Mouse (Mus musculus) thymus, postnatal 10 days (tissue): ENCODE data around the gene Slc12a4.
A peak's percentile ranks its signal among the peaks of the same experiment; 100 is the strongest.
"Not testable (repeated sequence)": the region's sequence is repeated elsewhere in the genome, so short reads cannot be mapped to it uniquely, and the experiment has no call there.

ENCODE experiments used
- DNase-seq, 2 experiments: peaks; one replicate each; pipeline ENCODE4 v3.0.0; 2021; ENCODE audit warnings: low spot score in 2 of 2

The Slc12a4 gene

DNA sequence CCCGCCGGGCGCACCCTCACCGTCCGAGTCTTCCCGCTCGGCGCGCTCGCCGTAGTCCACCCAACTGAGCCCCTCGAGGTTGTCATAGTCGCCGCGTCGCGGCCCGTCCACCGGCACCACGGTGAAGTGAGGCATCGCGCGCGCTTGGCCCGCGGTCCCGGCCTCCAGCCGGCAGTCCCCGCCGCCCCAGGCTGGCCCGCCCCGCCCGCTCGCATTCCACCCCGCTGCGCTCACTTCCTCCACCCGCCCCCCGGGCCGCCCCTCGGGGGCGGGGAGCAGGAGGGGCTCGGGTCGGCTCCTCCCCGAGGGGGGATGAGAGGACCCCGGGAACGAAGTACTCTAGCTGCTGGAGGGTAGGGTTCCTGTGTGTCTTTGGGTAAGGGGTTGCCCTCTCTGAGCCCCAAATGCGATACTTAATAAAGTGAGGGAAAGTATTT is at the start of gene Slc12a4:
Gene Slc12a4 (minus strand): TSS at position 193 of the 437 bp plus-strand sequence.
- peak; percentile 79 to 87 for DNase-seq

DNA sequence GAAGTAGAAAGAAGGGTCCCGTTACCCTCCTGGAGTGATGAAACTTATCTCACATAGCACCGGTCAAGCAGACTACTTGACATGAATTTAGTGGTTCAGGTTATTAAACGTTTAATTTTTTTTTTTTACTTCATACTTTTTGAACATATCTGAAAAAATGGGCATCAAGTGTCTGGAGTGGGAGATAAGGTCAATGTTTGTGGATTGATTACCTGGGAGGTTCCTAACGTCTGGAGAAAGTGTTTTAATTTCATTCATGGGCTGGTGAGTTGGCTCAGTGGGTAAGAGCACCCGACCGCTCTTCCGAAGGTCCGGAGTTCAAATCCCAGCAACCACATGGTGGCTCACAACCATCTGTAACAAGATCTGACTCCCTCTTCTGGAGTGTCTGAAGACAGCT is 46.3 kb upstream of the Slc12a4 start:
- DNase-seq: not testable (repeated sequence)

DNA sequence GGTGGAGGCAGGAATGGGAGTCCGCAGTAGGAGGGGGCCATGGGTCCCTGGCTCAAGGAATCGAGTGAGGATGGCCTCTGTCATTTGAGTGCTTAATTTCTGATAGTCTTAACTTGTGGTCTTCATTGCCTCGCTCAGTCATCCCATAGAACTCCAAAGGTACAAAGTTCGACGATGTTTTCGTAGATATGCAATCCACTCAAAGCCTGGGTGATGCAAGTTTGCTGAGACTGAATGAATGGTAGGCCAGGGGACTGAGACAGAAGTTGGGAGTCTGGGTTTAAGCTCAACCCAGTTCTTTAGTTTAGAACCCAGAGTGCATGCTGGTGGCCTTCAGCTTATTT is 45.7 kb upstream of the Slc12a4 start, which contains the start of gene Ddx28:
Gene Ddx28 (minus strand): TSS at position 240 of the 344 bp plus-strand sequence.
- DNase-seq: no peak

DNA sequence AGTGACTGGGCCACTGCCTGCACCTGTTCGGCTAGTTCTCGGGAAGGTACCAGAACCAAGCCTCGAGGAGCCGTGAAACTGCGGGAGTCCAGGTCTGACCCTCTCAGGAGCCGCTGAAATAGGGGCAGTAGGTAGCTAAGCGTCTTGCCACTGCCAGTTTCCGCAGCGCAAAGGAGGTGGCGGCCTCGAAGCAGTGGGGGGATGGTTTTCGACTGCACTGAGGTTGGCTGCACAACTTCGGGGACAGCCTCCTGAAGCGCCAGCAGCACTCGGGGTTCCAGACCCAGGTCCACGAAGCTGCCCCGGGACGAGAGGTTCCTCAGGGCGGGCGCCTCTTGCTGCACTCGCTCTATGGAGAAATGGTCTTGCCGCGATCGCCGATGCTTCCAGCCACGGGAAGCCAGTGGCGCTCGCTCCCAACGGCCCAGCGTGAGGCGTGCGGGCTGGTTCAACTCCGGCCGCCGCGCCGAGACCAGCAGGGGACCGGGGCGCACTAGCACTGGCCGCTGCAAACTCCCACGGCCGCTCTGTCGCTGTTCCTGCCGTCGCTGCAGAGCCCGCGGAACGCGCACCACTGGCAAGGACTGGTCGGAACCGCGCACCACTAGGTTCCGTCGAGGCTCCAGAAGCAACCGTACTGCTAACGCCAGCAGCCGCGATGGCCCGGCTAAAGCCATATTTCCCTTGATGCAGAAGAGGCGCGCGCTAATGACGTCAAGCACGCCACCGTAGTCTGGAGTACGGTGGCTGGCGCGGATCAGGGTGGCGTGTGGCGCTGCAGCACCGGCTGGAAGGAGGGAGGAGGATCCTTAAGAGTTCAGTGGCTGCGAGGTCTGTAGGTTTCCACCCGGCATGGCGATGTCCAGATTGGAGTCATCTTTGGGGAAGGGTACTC is 45.1 kb upstream of the Slc12a4 start:
- peak; percentile 79 to 89 for DNase-seq

DNA sequence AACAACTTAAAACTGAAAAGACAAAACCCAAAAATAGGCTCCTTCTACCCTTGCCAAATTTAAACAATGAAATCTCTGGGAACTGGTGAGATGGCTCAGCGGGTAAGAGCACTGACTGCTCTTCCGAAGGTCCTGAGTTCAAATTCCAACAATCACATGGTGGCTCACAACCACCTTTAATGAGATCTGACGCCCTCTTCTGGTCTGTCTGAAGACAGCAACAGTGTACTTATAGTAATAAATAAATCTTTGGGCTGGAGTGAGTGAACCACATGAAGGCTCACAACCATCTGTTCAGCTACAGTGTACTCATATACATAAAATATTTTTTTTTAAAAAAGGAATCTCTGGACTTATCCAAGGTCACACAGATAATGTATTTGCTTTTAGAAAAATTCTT is 42.0 kb upstream of the Slc12a4 start:
- not testable (repeated sequence) for DNase-seq

DNA sequence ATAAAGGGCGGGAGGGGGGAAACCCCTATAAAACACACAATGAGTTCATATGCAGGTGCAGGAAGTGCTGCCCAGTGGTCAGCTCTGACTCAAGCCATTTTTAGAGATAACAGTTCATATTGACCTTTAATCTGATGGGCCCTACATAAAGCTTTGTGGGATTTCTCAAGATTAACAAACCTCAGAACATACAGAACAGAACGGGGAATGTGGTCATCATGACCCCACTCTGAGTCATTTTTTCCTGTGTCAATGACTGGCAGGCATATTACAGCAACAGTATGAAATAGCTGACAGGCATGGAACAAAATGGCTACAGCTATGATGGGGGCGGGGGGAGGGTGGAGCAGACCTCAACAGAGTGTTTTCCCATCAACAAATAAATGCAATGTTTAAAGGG is 41.2 kb upstream of the Slc12a4 start:
- no peak for DNase-seq

DNA sequence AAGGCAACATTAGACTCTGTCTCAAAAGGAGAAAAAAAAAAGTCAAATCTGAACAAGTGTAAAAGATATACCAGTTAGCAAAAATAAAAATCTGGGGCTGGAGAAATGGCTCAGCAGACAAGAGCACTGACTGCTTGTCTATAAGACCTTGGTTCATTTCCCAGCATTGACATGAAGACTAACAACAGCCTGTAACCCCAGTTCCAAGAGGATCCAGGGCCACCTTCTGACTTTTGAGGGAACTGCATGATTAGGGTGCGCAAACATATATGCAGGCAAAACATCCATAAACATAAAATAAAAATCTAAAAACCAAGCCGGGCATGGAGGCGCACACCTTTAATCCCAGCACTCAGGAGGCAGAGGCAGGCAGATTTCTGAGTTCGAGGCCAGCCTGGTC is 40.5 kb upstream of the Slc12a4 start:
- no peak for DNase-seq

DNA sequence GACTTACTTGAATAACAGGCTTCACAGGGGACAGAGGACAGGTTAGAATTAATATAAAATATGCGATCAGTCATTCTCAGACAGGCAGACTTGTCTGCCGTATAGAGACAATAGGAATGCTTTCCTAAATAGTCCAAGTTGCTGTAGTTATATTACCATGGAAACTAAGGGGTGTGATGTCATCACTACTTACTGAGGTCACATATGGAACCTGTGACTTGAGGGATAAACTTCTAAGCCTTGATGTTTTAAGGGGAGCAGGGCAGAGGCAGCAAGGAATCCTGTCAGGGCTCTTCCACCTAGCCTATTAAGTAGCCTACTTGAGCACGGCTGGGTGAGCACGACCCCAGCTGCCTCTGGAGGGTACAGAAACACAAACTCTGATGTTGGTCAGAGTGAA is 40.0 kb upstream of the Slc12a4 start, which contains the start of gene Dpep2nb:
Gene Dpep2nb (minus strand): TSS at position 101 of the 400 bp plus-strand sequence.
- DNase-seq: no peak

DNA sequence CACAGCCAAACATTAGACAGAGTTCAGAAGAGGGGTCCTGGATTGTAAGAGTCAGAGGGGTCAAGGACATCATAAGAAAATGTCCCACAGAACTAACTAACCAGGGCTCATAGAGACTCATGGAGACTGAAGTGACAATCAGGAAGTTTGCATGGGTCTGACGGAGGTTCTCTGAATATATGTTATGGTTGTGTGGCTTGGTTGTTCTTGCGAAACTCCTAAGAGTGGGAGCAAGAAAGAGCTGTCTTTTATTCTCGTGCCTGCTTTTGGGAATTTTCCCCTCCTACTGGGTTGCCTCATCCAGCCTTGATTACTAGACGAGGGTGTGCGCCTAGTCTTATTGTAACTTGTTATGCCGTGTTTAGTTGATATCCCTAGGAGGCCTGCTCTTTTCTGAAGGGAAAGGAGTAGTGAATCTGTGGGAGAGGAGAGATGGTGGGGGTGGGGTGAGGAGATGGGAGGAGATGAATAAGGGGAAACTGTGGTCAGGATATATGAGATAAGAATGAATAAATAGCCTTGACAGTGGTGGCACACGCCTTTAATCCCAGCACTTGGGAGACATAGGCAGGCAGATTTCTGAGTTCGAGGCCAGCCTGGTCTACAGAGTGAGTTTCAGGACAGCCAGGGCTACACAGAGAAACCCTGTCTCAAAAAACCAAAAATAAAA is 38.8 kb upstream of the Slc12a4 start:
- DNase-seq: no peak

DNA sequence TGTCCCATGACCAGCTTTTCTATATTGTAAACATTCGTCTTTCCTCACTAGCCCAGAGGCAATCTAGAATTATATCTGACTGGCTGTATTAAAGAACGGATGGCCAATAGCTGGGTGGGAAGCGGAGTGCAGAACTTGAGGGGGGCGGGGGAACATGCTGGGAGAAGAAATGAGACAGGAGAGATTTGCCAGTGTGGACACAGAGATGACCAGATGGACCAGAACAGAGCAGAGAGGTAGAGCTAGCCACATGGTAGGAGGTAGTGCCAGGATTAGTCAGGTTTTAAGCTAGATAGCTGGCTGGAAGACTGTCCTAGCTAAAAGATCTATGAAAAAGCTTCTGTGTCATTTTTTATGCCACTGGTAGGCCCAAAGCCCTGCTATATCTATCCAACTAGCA is 36.0 kb upstream of the Slc12a4 start:
- DNase-seq: no peak

DNA sequence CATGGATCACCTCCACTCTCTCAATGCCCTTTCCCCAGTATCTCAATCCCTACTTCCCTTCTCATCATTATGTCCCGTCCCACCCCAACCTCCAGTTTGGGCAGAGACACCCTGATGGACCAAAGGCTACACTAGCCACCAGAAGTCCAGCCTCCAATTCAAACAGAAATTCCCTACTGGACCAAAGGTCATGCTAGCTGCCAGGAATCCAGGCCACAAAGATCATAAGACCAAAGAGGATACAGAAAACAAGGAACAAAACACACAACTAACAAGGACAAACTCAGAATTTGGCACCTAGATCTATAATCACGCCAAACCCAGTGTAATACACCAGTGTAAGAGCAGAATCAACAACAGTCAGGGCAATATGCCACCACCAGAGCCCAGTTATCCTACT is 33.1 kb upstream of the Slc12a4 start:
- DNase-seq: no peak

DNA sequence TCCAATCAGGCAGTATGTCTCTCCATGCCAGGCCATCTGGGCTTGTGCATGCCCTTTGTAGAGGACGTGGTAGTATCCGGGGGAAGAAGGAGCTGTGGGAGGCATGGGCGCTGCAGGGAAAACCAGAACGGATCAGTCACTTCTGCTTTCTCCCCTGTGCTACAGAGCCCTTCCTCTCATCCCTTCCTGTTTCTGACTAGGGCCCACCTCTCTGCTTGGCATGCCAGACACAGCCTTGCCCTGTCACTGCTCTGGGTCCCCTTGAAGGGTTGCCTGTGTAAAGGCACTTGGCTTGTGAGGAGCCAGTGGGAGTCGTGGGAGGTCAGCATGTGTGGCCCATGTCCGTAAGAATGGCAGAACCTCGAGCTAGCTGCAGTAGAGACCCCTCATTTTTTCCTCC is 30.5 kb upstream of the Slc12a4 start:
- no peak for DNase-seq

DNA sequence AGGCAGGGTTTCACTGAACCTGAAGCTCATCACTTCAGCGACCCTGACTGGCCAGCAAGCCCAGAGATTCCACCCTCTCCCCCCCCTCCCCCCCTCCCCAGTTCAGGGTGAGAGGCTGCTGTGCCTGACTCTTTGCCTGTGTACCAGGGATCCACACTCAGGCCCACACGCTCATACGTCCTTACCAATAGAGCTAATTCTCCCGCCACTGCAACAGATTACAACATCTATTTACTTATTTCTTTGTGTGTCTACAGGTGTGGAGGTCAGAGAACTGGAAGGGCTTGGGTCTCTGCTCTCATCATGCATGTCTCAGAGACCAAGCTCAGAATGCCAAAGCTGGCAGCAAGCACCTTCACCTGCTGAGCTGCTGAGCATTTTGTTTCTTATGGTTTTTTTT is 27.3 kb upstream of the Slc12a4 start:
- DNase-seq: no peak

DNA sequence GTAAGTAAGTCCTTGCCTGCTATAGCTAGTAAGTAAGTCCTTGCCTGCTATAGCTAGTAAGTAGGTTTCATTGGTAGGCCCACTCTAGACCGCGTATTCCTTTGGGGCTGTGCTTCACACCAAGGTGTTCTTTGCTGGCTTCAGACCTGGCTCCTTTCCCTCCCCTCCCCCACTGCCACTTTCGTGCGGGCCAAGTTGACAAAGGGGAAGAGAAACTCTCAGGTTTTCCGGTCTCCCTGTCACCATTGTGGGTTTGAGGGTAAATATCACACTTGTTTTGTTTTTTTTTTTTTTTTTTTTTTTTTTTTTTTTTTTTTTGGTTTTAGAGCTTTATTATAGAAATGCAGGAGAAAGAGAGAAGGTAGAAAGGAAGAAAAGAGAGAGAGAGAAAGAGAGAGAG is 26.6 kb upstream of the Slc12a4 start:
- peak; percentile 77 to 84 for DNase-seq

DNA sequence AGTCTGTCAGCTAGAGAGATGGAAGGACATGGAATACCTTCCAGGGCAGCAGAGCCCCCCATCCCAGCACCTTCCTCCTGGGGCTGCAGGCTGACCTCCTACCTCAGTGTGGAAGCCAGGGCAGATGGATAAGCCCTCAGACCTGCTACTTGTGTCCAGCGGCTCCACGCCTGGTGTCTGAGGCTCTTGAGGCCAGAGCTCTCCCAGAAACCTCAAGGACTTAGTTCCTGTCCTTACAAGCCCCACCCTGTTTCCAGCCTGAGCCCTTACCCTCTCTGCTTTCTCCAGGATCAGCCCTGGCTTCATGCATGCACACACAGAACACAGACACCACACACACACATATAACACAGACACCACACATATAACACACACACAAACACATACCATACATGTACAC is 25.6 kb upstream of the Slc12a4 start:
- DNase-seq: no peak

DNA sequence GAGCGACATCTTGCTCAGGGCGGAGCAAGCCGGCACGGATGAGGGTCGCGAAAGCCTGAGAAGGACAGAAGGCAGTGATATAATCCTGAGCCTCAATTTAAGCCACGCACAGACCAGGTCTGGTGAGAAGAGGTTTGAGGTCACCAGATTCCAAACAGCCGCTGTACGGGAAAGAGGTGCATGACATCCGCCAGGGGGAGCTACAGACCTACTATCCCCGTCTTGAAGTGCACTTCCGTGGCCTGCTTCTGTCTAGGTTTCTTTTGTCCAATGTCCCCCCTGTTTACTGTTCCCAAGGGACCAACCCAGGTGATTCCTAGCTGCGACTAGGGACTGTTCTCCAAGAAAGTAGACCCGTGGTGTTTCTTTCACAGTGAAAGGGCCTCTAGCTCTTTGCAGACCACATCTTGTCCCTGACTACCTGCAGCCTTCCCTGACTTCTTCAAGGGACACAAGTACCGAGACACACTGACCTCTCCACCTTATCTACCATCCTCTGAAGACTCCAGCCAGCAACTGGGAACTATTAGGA is 25.0 kb upstream of the Slc12a4 start, which contains the start of gene Dus2:
Gene Dus2 (plus strand): TSS at position 482 of the 532 bp plus-strand sequence.
- peak; percentile 75 to 95 for DNase-seq

DNA sequence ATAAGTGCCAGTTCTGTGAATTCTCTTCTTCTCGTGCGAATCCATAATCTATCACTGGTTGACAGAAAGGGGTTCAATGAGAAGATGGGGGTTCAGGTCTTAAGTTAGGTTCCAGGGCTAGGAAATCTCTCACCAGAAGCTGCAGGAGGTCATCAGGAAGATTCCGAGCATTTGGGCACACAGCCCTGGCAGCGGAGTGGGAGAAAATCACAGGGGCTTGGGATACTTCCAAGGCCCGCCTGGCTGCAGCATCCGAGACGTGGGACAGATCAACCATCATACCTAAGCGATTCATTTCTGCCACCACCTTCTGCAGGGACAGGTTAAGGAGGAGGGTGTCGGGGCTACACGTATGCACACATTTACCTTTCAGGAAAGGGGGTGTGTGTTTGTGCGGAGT is 22.6 kb upstream of the Slc12a4 start:
- DNase-seq: no peak

DNA sequence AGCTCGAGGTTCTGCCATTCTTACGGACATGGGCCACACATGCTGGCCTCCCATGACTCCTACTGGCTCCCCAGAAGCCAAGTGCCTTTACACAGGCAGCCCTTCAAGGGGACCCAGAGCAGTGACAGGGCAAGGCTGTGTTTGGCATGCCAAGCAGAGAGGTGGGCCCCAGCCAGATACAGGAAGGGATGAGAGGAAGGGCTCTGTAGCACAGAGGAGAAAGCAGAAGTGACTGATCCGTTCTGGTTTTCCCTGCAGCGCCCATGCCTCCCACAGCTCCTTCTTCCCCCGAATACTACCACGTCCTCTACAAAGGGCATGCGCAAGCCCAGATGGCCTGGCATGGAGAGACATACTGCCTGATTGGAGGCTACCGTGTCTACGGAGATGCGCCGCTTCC is 17.5 kb upstream of the Slc12a4 start:
- not testable (repeated sequence) for DNase-seq

DNA sequence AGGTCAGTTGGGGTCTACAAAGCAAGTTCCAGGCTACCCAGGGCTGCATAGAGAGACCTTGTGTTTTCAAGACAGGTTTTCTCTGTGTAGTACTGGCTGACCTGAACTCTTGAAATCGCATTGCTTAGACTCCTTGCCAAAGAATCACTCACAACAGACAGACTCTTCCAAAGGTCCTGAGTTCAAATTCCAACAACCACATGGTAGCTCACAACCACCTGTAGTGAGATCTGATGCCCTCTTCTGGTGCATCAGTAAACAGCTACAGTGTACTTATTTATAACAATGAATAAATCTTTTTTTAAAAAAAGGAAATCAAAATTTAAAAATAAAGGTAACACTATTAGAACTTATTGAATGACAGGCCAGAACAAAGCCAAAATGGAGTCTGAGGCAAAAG is 15.2 kb upstream of the Slc12a4 start:
- no peak for DNase-seq

DNA sequence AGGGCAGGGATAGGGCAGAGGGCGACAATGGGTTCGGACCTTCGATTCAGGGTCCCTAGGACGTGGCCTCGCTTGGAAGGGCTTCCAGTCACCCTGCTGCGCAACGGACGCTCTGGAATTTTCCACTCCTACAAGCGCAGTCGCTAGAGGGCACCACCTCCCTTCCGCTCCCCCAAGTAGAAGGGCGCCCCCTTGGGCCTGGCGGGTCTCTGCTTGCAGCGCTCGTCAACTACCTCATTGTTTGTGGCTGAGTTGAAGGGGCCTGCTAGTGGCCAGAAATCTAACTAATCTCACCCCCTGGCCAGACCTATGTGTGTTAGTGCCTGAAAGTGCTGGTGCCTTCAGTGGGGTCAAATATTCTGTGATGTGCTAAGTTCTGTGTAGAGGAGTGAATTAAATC is 13.4 kb upstream of the Slc12a4 start, which contains the start of gene Dpep3:
Gene Dpep3 (minus strand): TSS at position 105 of the 400 bp plus-strand sequence.
- no peak for DNase-seq

DNA sequence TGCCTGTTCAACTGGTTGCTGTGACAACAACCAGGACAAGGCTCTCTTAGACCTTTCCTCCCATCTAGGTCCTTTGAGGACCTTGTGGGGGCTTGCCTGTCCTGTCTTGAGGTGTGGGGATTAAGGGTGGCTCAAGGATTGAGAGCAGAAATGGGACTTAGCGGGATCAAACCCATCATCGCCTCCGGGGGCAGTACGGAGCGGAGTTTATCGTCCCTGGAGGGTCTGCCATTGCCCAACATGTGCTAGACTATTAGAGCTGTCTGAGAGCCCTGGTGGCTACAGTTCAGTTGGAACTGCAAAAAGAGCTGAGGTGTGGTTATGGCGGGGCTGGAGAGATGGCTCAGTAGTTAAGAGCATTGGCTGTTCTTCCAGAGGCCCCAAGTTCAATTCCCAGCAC is 9.5 kb upstream of the Slc12a4 start:
- DNase-seq: no peak

DNA sequence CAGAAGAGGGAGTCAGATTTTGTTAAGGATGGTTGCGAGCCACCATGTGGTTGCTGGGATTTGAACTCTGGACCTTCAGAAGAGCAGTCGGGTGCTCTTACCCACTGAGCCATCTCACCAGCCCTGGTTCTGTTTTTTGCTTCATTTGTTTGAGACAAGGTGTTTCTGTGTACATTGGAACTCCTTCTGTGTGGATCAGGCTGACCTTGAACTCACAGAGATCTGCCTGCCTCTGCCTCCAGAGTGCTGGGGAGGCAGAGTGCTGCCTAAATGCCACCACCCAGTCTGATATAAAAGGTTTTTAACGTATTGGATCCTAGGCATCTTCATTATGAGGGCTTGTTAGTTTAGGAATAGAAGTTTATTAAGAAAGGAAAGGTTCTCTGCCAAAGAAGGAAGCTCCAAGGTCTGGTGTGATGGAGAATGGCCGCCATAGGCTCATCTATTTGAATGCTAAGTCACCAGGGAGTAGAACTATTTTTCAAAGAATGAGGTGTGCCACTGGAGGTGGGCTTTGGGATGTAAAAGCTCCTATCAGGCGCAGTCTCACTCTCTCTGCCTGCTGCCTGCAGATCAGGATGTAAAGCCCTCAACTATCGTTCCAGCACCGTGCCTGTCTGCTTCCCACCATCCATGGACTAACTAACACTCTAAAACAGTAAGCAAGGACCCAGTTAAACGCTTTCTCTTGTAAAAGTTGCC is 5.3 kb upstream of the Slc12a4 start:
- DNase-seq: no peak
